Mouse (Mus musculus): ENCODE measurements around the gene Kif26a. TPM values are rescaled to one million over a fixed set of nuclear protein-coding genes. Genes with fewer than 3 reads are reported as not detected.

Kif26a gene
- polyA plus RNA-seq, 1 experiment: not detected

- H3K27ac ChIP-seq (ENCODE audit: insufficient read depth, low read depth, low read length): no peak overlapping the region
- no peak for TF ChIP-seq CTCF (IDR thresholded peaks at IDR 0.05; ENCODE audit: low read depth, low read length)
- no peak for TF ChIP-seq POLR2A (IDR thresholded peaks at IDR 0.05; ENCODE audit: borderline replicate concordance, low read depth, low read length)
- no peaks in the 10 kb centered on the region for H3K4me1 ChIP-seq (ENCODE audit: control insufficient read depth, insufficient read depth, low read length)
- no peak overlapping the region for H3K4me3 ChIP-seq (ENCODE audit: insufficient read depth, low read length)
Measured at GRCm38 (mm10) chr12:112226238-112226637, 80.2 kb downstream of the Kif26a start.

DNA sequence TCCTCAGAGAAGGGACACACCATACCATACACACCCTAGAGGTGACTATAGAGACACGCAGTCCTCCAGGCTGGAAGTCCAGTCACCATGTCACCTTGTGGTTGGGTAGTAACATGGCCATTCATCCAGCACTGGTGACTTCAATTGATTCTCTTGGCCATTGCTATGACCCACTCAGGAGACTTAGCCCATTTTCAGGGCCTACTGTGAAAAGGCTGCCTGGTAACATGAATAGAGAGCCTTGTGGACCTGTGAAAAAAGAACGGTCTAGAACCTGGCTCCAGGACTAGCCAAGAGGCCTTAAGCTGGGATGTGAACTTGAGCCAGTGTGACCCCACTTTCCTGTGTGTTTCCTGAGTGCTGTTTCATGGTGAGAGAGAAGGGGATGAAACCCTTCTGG, 80.6 kb downstream of the Kif26a start:
- Histone ChIP-seq H3K4me1 (ENCODE audit: control insufficient read depth, insufficient read depth, low read length) (no peaks in the 10 kb centered on the region), H3K4me3 (ENCODE audit: insufficient read depth, low read length) (no peak overlapping the region), H3K27ac (ENCODE audit: insufficient read depth, low read depth, low read length) (no peak overlapping the region)
- TF ChIP-seq POLR2A (IDR thresholded peaks at IDR 0.05; ENCODE audit: borderline replicate concordance, low read depth, low read length): no peak
- no peak for TF ChIP-seq CTCF (IDR thresholded peaks at IDR 0.05; ENCODE audit: low read depth, low read length)

GRCm38 (mm10) chr12:112229084-112229483, 83.1 kb downstream of the Kif26a start:
- Histone ChIP-seq H3K27ac (ENCODE audit: insufficient read depth, low read depth, low read length) (no peak overlapping the region), H3K4me1 (ENCODE audit: control insufficient read depth, insufficient read depth, low read length) (no peaks in the 10 kb centered on the region), H3K4me3 (ENCODE audit: insufficient read depth, low read length) (no peak overlapping the region)
- TF ChIP-seq POLR2A (IDR thresholded peaks at IDR 0.05; ENCODE audit: borderline replicate concordance, low read depth, low read length) (no peak), CTCF (IDR thresholded peaks at IDR 0.05; ENCODE audit: low read depth, low read length) (no peak)

DNA sequence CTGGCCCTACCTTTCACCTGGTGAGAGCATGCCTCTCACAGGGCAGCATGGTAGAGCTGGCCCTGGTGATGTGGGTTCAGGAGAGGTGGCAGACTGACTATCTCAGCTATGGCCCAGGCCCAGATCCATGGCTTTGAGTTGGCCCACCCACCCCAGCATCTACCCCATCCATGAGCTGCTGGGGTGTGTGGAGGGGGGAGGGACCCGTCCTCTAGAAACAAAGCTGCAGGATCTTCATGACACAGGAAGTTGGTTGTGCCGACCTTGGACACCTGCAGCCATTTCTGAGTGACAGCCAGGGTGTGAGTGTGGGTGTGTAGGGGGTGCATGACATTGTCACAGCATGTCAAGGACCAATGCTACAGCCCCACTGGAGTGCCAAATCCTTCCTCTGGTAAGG, 84.2 kb downstream of the Kif26a start:
- Histone ChIP-seq H3K4me3 (ENCODE audit: insufficient read depth, low read length) (no peak overlapping the region), H3K27ac (ENCODE audit: insufficient read depth, low read depth, low read length) (no peak overlapping the region), H3K4me1 (ENCODE audit: control insufficient read depth, insufficient read depth, low read length) (no peaks in the 10 kb centered on the region)
- TF ChIP-seq POLR2A (IDR thresholded peaks at IDR 0.05; ENCODE audit: borderline replicate concordance, low read depth, low read length) (no peak), CTCF (IDR thresholded peaks at IDR 0.05; ENCODE audit: low read depth, low read length) (no peak)

Other genes starting within 250 kb of the Kif26a start
- gene Ppp1r13b, start 238.1 kb upstream of the Kif26a start, polyA plus RNA-seq (2012; ENCODE audit: insufficient read depth, insufficient read length, missing spikeins): 10.5 and 12.6 TPM in 2 replicates
- gene Atp5mpl, start 179.2 kb upstream of the Kif26a start, polyA plus RNA-seq (2012; ENCODE audit: insufficient read depth, insufficient read length, missing spikeins): 335 and 339 TPM in 2 replicates
- not detected in 2 replicates for gene Tdrd9, start 174.6 kb upstream of the Kif26a start, polyA plus RNA-seq (2012; ENCODE audit: insufficient read depth, insufficient read length, missing spikeins)
- not detected in 2 replicates for gene Rd3l, start 164.9 kb upstream of the Kif26a start, polyA plus RNA-seq (2012; ENCODE audit: insufficient read depth, insufficient read length, missing spikeins)
- gene Aspg, start 39.5 kb upstream of the Kif26a start, polyA plus RNA-seq (2012; ENCODE audit: insufficient read depth, insufficient read length, missing spikeins): not detected in 2 replicates